Mouse (Mus musculus) erythroblast, embryonic 14.5 days (primary cell): ENCODE results near the gene Dhfr.

Experiments used
- GATA1 ChIP-seq: IDR thresholded peaks from 2 replicates; pipeline ENCODE4 v1.6.1; 2012; ENCODE audit warnings: low read length, inconsistent platforms, mixed read lengths
- TAL1 ChIP-seq: IDR thresholded peaks from 3 replicates; pipeline ENCODE4 v1.6.1; 2012; ENCODE audit warnings: low read length, inconsistent platforms, mixed read lengths

DNA sequence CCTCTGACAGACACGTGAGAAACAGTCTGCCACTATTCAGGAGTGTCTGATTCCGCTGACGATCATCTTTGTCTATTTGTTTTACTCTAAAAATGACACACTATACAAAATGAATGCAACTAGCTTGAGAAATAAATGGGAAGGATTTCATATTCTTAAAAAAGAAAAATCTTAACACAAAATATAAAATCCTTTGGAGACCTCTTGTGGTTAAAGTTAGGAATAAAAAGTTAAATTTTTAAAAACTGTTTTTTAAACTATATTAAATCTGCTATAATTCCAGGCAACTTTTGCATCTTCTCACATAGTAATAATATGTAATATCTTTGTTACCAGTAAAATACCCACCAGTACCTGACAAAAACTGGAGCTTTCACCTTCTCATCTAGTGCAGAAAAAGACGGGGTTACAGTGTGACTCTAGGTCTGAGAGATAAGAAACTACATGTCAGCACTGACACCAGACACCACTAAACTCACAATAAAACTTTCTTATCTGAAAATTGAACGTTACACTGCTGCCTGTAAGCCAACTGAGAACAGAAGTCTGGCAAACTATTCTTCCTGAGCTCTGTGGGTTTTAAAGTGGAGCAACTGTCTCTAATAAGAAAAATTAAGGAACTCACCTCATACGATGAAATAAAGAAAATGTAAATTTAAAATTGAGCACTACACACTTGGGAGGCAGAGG is 16.6 kb upstream of the Dhfr start:
- no peak for TF ChIP-seq GATA1
- no peak for TF ChIP-seq TAL1
